Mouse (Mus musculus): ENCODE measurements around the gene Csnk2a2.
A peak's percentile ranks its signal among the peaks of the same experiment; 100 is the strongest.

GRCm38 (mm10) chr8:95427594-95428535 is 62.0 kb downstream of the Csnk2a2 start:
- TF ChIP-seq CTCF (IDR thresholded peaks at IDR 0.05; ENCODE audit: borderline replicate concordance, insufficient read depth, low read length) (peak; percentile 50; the same call in 1 of the 2 replicates), POLR2A (IDR thresholded peaks at IDR 0.05; ENCODE audit: low read depth, low read length) (no peak)
